Mouse (Mus musculus): ENCODE data around the gene C1ra.

DNA sequence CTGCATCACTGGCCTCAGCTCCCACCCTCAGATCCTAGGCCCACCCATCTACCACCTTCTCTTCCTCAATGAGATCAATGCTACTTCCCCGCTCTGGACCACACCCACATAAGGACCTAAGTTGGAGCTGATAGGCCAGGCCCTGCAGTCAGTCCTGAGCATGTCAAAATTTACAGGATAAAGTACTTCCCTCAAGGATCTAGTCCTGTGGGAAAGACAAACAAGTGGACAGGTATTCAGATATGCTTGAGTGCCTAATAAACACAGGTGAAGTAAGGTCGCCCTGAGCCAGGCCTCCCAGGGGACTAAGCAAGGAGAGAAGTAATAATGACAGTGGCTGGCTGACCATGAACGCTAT lies 32.7 kb upstream of the C1ra start:
- TF ChIP-seq MYOD1 (IDR thresholded peaks at IDR 0.05; ENCODE audit: control insufficient read depth in 1 of 3, insufficient read length in 2 of 3, low read depth in 2 of 3) (no peak), POLR2A (IDR thresholded peaks at IDR 0.05; ENCODE audit: insufficient read length, low read depth) (no peak), MYOG (IDR thresholded peaks at IDR 0.05; ENCODE audit: control insufficient read depth in 1 of 3, insufficient read depth in 1 of 3, insufficient read length in 2 of 3, low read depth in 2 of 3) (no peak), MAX (IDR thresholded peaks at IDR 0.05; ENCODE audit: low read depth) (no peak), USF1 (IDR thresholded peaks at IDR 0.05; ENCODE audit: low read depth) (no peak), CEBPB (IDR thresholded peaks at IDR 0.05; ENCODE audit: insufficient read depth, poor library complexity, severe bottlenecking) (no peak), POLR2AphosphoS2 (IDR thresholded peaks at IDR 0.05; ENCODE audit: insufficient read length, low read depth) (no peak), E2F4 (IDR thresholded peaks at IDR 0.05; ENCODE audit: insufficient read depth) (no peak), TCF12 (IDR thresholded peaks at IDR 0.05; ENCODE audit: insufficient read depth, poor library complexity, severe bottlenecking) (no peak)

Data from myocyte (in vitro differentiated cells).